Comparison of ENCODE assay signal across 17 mouse cellular contexts in genomic region chr13:69524158-69524530, GRCm38 (mm10). TPM values are rescaled to one million over a fixed set of nuclear protein-coding genes. Genes with fewer than 3 reads are reported as not detected.
DNase-seq lines count a peak whose midpoint lies in the region; ATAC-seq lines count a peak whose summit lies in the region.
"Had no signal": no experiment of that assay in that cellular context is flagged by ENCODE, and none has a peak within 500 bp of the region (broad histone marks: within the 10 kb centered on the region; RNA-seq: fewer than 3 reads in every experiment).

No protein-coding gene starts in this region.

- no peak for ATAC-seq in kidney, embryonic 15.5 days (replicated peaks; ENCODE audit: low FRiP score)
- ATAC-seq: activated CD4-positive, CD25-positive, alpha-beta regulatory T cell, adult 4 months; forebrain, postnatal 0 days; hindbrain, embryonic 16.5 days had no signal

- no peaks in the 10 kb centered on the region for H3K27me3 ChIP-seq in kidney, embryonic 15.5 days
- H3K27me3 ChIP-seq: limb, embryonic 13.5 days had no signal

- DNase-seq in cerebellum, adult 11-12 months, result peak; percentile 56
- DNase-seq in cerebellum, postnatal 10 days, result no peak
- peak; percentile 58 for DNase-seq in kidney, adult 18-20 months
- DNase-seq in right cerebral cortex, adult 18-20 months, result peak; percentile 54
- DNase-seq in right cerebral cortex, postnatal 36 days (ENCODE audit: low spot score in 2 of 2), result no peak
- no peak for DNase-seq in embryo, embryonic 11 days
- no peak for DNase-seq in retina, postnatal 1 day
- DNase-seq: adrenal gland, postnatal 36 days; forebrain, postnatal 0 days; gastrocnemius, postnatal 10 days; heart, adult 2 months; heart, postnatal 14 days; thymus, postnatal 14 days had no signal

- no peak overlapping the region for H3K27ac ChIP-seq in kidney, embryonic 15.5 days
- H3K27ac ChIP-seq: heart, adult 2 months; limb, embryonic 13.5 days had no signal

- no peak overlapping the region for H3K4me2 ChIP-seq in kidney, embryonic 15.5 days
- H3K4me2 ChIP-seq: limb, embryonic 13.5 days had no signal

- H3K9me3 ChIP-seq in kidney, embryonic 15.5 days (replicated peaks), result no peaks in the 10 kb centered on the region
- H3K9me3 ChIP-seq: limb, embryonic 13.5 days had no signal

- no peak overlapping the region for H3K4me3 ChIP-seq in kidney, embryonic 15.5 days (replicated peaks)
- H3K4me3 ChIP-seq: heart, adult 2 months; limb, embryonic 13.5 days had no signal

- peaks cover 79% of the 10 kb centered on the region for H3K4me1 ChIP-seq in kidney, embryonic 15.5 days

- no peak overlapping the region for H3K9ac ChIP-seq in kidney, embryonic 15.5 days
- H3K9ac ChIP-seq: forebrain, postnatal 0 days; limb, embryonic 13.5 days had no signal

- peaks cover 8% of the 10 kb centered on the region; the same call in 1 of the 2 replicates for H3K36me3 ChIP-seq in kidney, embryonic 15.5 days

- 70% methylated on average over 2 of the region's 2 CpGs for WGBS in kidney, embryonic 15.5 days

RNA-seq across cellular contexts. Expression of gene Nsun2, which starts 9.4 kb away (rescaled TPM):
- 130 TPM in 2 replicates for polyA plus RNA-seq in kidney, embryonic 15.5 days (2015; fragmentation: Nextera tagmentation; extraction: Ambion mirVana)

RNA-seq across cellular contexts. Expression of gene Tent4a, which starts 10.3 kb away (rescaled TPM):
- 5.1 and 5.5 TPM in 2 replicates for polyA plus RNA-seq in kidney, embryonic 15.5 days (2015; fragmentation: Nextera tagmentation; extraction: Ambion mirVana)

Comparison
In these comparisons a context has a peak if more than half of its experiments do, and no peak if none do; other contexts are left out.
1. DNase-seq: peak in cerebellum, adult 11-12 months (single experiment), kidney, adult 18-20 months (single experiment) and right cerebral cortex, adult 18-20 months (single experiment); none in cerebellum, postnatal 10 days (0 of 2), right cerebral cortex, postnatal 36 days (0 of 2), embryo, embryonic 11 days (single experiment) and retina, postnatal 1 day (single experiment).